Mouse (Mus musculus): Measurements from ENCODE around the gene Kif13a. TPM values are rescaled to one million over a fixed set of nuclear protein-coding genes. Genes with fewer than 3 reads are reported as not detected.

Gene Kif13a
- polyA plus RNA-seq, 1 experiment from 2014 or later = 13.5 TPM

GRCm38 (mm10) chr13:46779831-46780230 is 149.8 kb downstream of the Kif13a start:
- H3K27ac ChIP-seq (replicated peaks) = no peak overlapping the region
- H3K9me3 ChIP-seq (ENCODE audit: control insufficient read depth, low read length) = no peaks in the 10 kb centered on the region
- DNase-seq (ENCODE audit: low spot score) = no peak
- 52% methylated on average over 10 of the region's 10 CpGs for WGBS
- TF ChIP-seq EP300 (optimal IDR thresholded peaks at IDR 0.05) (no peak), CTCF (IDR thresholded peaks at IDR 0.05; ENCODE audit: low read depth) (no peak)
- H3K4me2 ChIP-seq (replicated peaks; ENCODE audit: low read depth) = no peak overlapping the region
- H3K9ac ChIP-seq (ENCODE audit: low read length) = no peak overlapping the region
- no peaks in the 10 kb centered on the region for H3K27me3 ChIP-seq (ENCODE audit: control insufficient read depth, insufficient read depth, low read length)
- no peak for ATAC-seq (ENCODE audit: low FRiP score, low TSS enrichment)
- no peaks in the 10 kb centered on the region for H3K4me1 ChIP-seq (replicated peaks; ENCODE audit: control insufficient read depth, insufficient read depth)
- peaks cover 4% of the 10 kb centered on the region for H3K36me3 ChIP-seq (ENCODE audit: control insufficient read depth, insufficient read depth, low read length)
- H3K4me3 ChIP-seq (ENCODE audit: low read depth, low read length) = no peak overlapping the region

GRCm38 (mm10) chr13:46777461-46777860 is 152.2 kb downstream of the Kif13a start:
- WGBS = 89% methylated on average over 3 of the region's 3 CpGs
- Histone ChIP-seq H3K27me3 (ENCODE audit: control insufficient read depth, insufficient read depth, low read length) (no peaks in the 10 kb centered on the region), H3K4me3 (ENCODE audit: low read depth, low read length) (no peak overlapping the region), H3K4me2 (replicated peaks; ENCODE audit: low read depth) (no peak overlapping the region), H3K9me3 (ENCODE audit: control insufficient read depth, low read length) (no peaks in the 10 kb centered on the region), H3K9ac (ENCODE audit: low read length) (no peak overlapping the region), H3K36me3 (ENCODE audit: control insufficient read depth, insufficient read depth, low read length) (peaks cover 4% of the 10 kb centered on the region), H3K27ac (replicated peaks) (no peak overlapping the region), H3K4me1 (replicated peaks; ENCODE audit: control insufficient read depth, insufficient read depth) (no peaks in the 10 kb centered on the region)
- TF ChIP-seq CTCF (IDR thresholded peaks at IDR 0.05; ENCODE audit: low read depth) (no peak), EP300 (optimal IDR thresholded peaks at IDR 0.05) (no peak)
- DNase-seq (ENCODE audit: low spot score) = no peak
- ATAC-seq (ENCODE audit: low FRiP score, low TSS enrichment) = no peak

- no peaks in the 10 kb centered on the region for H3K27me3 ChIP-seq (ENCODE audit: control insufficient read depth, insufficient read depth, low read length)
- no peak overlapping the region for H3K4me2 ChIP-seq (replicated peaks; ENCODE audit: low read depth)
- no peaks in the 10 kb centered on the region for H3K4me1 ChIP-seq (replicated peaks; ENCODE audit: control insufficient read depth, insufficient read depth)
- WGBS = 49% methylated on average over 14 of the region's 14 CpGs
- TF ChIP-seq CTCF (IDR thresholded peaks at IDR 0.05; ENCODE audit: low read depth) (no peak), EP300 (optimal IDR thresholded peaks at IDR 0.05) (no peak)
- no peak overlapping the region for H3K27ac ChIP-seq (replicated peaks)
- H3K4me3 ChIP-seq (ENCODE audit: low read depth, low read length) = no peak overlapping the region
- ATAC-seq (ENCODE audit: low FRiP score, low TSS enrichment) = peak; percentile 8; the same call in 1 of the 2 replicates
- H3K9me3 ChIP-seq (ENCODE audit: control insufficient read depth, low read length) = no peaks in the 10 kb centered on the region
- no peak overlapping the region for H3K9ac ChIP-seq (ENCODE audit: low read length)
- peaks cover 9% of the 10 kb centered on the region for H3K36me3 ChIP-seq (ENCODE audit: control insufficient read depth, insufficient read depth, low read length)
- DNase-seq (ENCODE audit: low spot score) = peak; percentile 25
Observed at GRCm38 (mm10) chr13:46776636-46777305, 152.9 kb downstream of the Kif13a start.

- Histone ChIP-seq H3K27ac (replicated peaks) (no peak overlapping the region), H3K9me3 (ENCODE audit: control insufficient read depth, low read length) (no peaks in the 10 kb centered on the region), H3K4me1 (replicated peaks; ENCODE audit: control insufficient read depth, insufficient read depth) (no peaks in the 10 kb centered on the region), H3K27me3 (ENCODE audit: control insufficient read depth, insufficient read depth, low read length) (no peaks in the 10 kb centered on the region), H3K9ac (ENCODE audit: low read length) (no peak overlapping the region), H3K36me3 (ENCODE audit: control insufficient read depth, insufficient read depth, low read length) (peaks cover 13% of the 10 kb centered on the region), H3K4me3 (ENCODE audit: low read depth, low read length) (no peak overlapping the region), H3K4me2 (replicated peaks; ENCODE audit: low read depth) (no peak overlapping the region)
- ATAC-seq (ENCODE audit: low FRiP score, low TSS enrichment) (no peak), DNase-seq (ENCODE audit: low spot score) (no peak)
- TF ChIP-seq CTCF (IDR thresholded peaks at IDR 0.05; ENCODE audit: low read depth) (no peak), EP300 (optimal IDR thresholded peaks at IDR 0.05) (no peak)
- 89% methylated on average over 5 of the region's 5 CpGs for whole genome bisulfite sequencing
Observed at GRCm38 (mm10) chr13:46774998-46775397, 154.7 kb downstream of the Kif13a start.

GRCm38 (mm10) chr13:46772581-46772980 is 157.1 kb downstream of the Kif13a start:
- Histone ChIP-seq H3K9ac (ENCODE audit: low read length) (no peak overlapping the region), H3K27me3 (ENCODE audit: control insufficient read depth, insufficient read depth, low read length) (no peaks in the 10 kb centered on the region), H3K4me3 (ENCODE audit: low read depth, low read length) (no peak overlapping the region), H3K4me2 (replicated peaks; ENCODE audit: low read depth) (no peak overlapping the region), H3K9me3 (ENCODE audit: control insufficient read depth, low read length) (no peaks in the 10 kb centered on the region), H3K4me1 (replicated peaks; ENCODE audit: control insufficient read depth, insufficient read depth) (no peaks in the 10 kb centered on the region), H3K36me3 (ENCODE audit: control insufficient read depth, insufficient read depth, low read length) (peaks cover 13% of the 10 kb centered on the region), H3K27ac (replicated peaks) (no peak overlapping the region)
- DNase-seq (ENCODE audit: low spot score) = no peak
- TF ChIP-seq CTCF (IDR thresholded peaks at IDR 0.05; ENCODE audit: low read depth) = no peak
- no peak for TF ChIP-seq EP300 (optimal IDR thresholded peaks at IDR 0.05)
- no peak for ATAC-seq (ENCODE audit: low FRiP score, low TSS enrichment)
- 99% methylated on average over 13 of the region's 13 CpGs for WGBS

GRCm38 (mm10) chr13:46765361-46765760 is 164.3 kb downstream of the Kif13a start:
- WGBS = 81% methylated on average over 2 of the region's 2 CpGs
- no peak for TF ChIP-seq CTCF (IDR thresholded peaks at IDR 0.05; ENCODE audit: low read depth)
- TF ChIP-seq EP300 (optimal IDR thresholded peaks at IDR 0.05) = no peak
- no peak for DNase-seq (ENCODE audit: low spot score)
- Histone ChIP-seq H3K4me3 (ENCODE audit: low read depth, low read length) (no peak overlapping the region), H3K9ac (ENCODE audit: low read length) (no peak overlapping the region), H3K4me1 (replicated peaks; ENCODE audit: control insufficient read depth, insufficient read depth) (no peaks in the 10 kb centered on the region), H3K9me3 (ENCODE audit: control insufficient read depth, low read length) (no peaks in the 10 kb centered on the region), H3K27ac (replicated peaks) (no peak overlapping the region), H3K4me2 (replicated peaks; ENCODE audit: low read depth) (no peak overlapping the region), H3K36me3 (ENCODE audit: control insufficient read depth, insufficient read depth, low read length) (peaks cover 11% of the 10 kb centered on the region; the same call in 1 of the 2 replicates), H3K27me3 (ENCODE audit: control insufficient read depth, insufficient read depth, low read length) (no peaks in the 10 kb centered on the region)
- no peak for ATAC-seq (ENCODE audit: low FRiP score, low TSS enrichment)
